Mouse (Mus musculus): ENCODE results near the gene BC061237.
"Not testable (repeated sequence)": the region's sequence is repeated elsewhere in the genome, so short reads cannot be mapped to it uniquely, and the experiment has no call there.

The BC061237 gene

DNA sequence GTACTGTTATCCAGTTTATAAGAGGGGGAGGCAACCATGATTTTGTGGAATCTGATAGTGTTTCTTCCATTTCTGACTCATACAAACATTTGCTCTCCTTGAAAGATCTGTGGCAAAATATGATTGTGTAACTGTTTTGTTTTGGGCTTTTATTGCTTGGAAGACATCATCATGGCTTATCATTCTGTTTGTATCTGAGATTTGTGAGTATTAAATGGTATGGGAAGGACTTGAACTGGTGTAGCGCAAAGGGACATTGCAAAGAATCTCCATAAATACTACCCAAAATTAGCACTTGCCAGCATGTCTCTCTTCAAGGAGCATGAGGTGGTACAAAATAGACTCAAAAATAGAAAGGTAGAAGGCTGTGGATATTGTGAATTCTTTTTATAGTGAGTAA, at the start of gene BC061237:
TSS of gene BC061237 (plus strand) at position 301 of the 400 bp plus-strand sequence.
- DNase-seq, result not testable (repeated sequence)

DNA sequence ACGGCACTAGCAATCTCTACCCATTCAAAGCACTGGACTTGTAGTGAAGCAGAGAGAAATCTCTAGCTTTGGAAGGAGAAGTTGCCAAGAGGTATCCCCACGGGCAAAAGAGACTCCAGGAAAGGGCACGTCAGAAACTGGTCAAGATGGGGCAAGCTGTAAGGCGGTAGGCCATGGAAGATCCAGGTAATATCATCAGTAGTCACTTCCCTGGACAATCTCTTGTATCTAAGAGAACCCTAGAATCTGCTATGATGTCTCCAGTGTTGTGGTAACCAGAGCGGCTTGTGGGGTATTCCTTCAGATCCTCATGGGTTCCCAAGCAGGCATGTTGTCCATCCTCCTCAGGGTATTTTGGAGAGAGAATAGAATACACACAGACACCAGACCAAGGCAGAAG, 25.7 kb downstream of the BC061237 start, which contains the start of gene Gm17093:
TSS of gene Gm17093 (plus strand) at position 301 of the 400 bp plus-strand sequence.
- DNase-seq, result not testable (repeated sequence)

DNA sequence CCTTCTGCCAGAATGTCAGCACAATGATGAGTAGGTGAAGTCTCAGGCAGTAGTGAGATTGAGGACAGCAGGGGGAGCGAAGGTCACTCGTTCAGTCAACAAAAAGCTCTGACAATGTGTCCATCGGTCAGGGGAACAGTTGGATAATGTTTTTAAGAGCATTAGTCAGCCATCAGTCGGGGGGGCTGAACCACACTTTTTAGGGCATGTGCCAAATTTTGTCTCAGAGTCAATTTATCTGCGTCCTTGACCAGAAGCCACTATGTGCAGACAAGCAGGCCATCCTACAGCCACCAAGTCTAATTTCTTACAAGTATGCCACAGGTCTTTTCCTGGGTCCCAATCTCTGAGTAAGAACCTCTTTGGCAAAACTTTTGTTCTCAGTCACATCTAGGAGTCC, 55.7 kb downstream of the BC061237 start:
- not testable (repeated sequence) for DNase-seq

All from kidney, postnatal 14 days (tissue).